Mouse (Mus musculus): ENCODE results near the gene Kif18a. TPM values are rescaled to one million over a fixed set of nuclear protein-coding genes. Genes with fewer than 3 reads are reported as not detected.

Kif18a gene
- 1 to 10 TPM; 2.3 to 4.5 TPM for polyA plus RNA-seq (2017; shearing (Covaris generic))

DNA sequence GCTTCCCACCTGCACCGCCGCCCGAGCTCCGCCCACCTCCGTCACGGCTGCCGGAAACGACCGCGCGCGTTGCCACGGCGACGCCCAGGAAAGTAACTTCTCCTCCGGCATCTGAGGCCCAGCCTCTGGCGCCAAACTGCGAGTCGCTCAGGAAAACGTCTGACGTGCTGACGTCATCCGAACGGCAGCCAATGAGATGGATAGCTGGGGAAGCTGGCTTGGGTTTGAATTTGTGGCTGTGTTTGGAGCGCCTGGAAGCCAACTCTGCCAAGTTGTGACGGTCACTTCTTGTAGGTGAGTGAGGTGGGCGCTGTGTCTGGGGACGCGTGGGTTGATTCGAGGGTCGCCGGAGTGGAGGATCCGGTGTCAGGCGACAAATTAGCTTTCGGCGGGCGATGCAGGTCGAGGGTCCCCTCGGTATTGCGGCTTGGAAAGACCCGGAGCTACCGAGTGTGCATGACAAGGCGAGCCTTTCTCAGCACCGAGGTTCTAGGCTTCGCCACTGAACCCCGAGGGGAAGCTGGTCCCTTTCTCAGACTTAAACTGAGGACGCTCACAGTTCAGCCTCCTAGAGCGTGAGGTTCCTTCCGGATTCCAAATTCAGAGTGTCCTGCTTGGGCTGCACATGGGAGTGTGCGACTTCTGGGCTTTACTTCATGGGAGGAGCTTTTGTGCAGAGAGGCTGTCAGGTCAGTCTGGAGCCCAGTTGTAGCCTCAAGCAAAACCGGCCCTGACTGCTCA, at the start of gene Kif18a, which contains the start of gene Mettl15:
Gene Kif18a (plus strand): TSS at position 139 of the 741 bp plus-strand sequence.
Gene Mettl15 (minus strand): TSS at position 149 of the 741 bp plus-strand sequence.

Other genes with a start within 250 kb of the Kif18a start
- 1 to 10 TPM; 5.3 to 7.8 TPM for gene Mettl15, start within 50 bp of the Kif18a start, polyA plus RNA-seq (2017; shearing (Covaris generic))

Measured in inflammation-experienced regulatory T-cells (primary cell).